In genomic region chr7:102250631-102251214, GRCm38 (mm10) we compare ENCODE assay signal across 8 mouse cellular contexts. TPM values are rescaled to one million over a fixed set of nuclear protein-coding genes. Genes with fewer than 3 reads are reported as not detected.
DNase-seq lines count a peak whose midpoint lies in the region; ATAC-seq lines count a peak whose summit lies in the region.

No protein-coding gene starts in this region.

- no peaks in the 10 kb centered on the region for H3K36me3 ChIP-seq in forebrain, embryonic 15.5 days
- no peaks in the 10 kb centered on the region; the same call in 1 of the 2 replicates for H3K36me3 ChIP-seq in liver, embryonic 15.5 days (replicated peaks)
- no peaks in the 10 kb centered on the region for H3K36me3 ChIP-seq in neural tube, embryonic 13.5 days

- peak; percentile 92 for DNase-seq in MN1 (ENCODE audit: low spot score)
- peak; percentile 92 to 94 for DNase-seq in cerebellum, adult 18-20 months
- DNase-seq in heart, postnatal 14 days, result peak; percentile 96
- DNase-seq in large intestine, adult 2 months (ENCODE audit: low read depth, low spot score), result peak; percentile 75
- peak; percentile 95 for DNase-seq in testis, postnatal 10 days (ENCODE audit: low spot score)

- H3K4me3 ChIP-seq in forebrain, embryonic 15.5 days, result peak overlapping the region; percentile 73
- peak overlapping the region; percentile 95 for H3K4me3 ChIP-seq in liver, embryonic 15.5 days (replicated peaks)
- H3K4me3 ChIP-seq in neural tube, embryonic 13.5 days, result peak overlapping the region; percentile 75

- peak overlapping the region; percentile 91 for H3K4me2 ChIP-seq in forebrain, embryonic 15.5 days (replicated peaks)
- peak overlapping the region; percentile 98 for H3K4me2 ChIP-seq in liver, embryonic 15.5 days
- peak overlapping the region; percentile 92 for H3K4me2 ChIP-seq in neural tube, embryonic 13.5 days

- peaks cover 22% of the 10 kb centered on the region for H3K4me1 ChIP-seq in forebrain, embryonic 15.5 days
- H3K4me1 ChIP-seq in liver, embryonic 15.5 days (replicated peaks), result peaks cover 66% of the 10 kb centered on the region
- peaks cover 48% of the 10 kb centered on the region for H3K4me1 ChIP-seq in neural tube, embryonic 13.5 days (replicated peaks)

- H3K9me3 ChIP-seq in forebrain, embryonic 15.5 days, result no peaks in the 10 kb centered on the region
- no peaks in the 10 kb centered on the region for H3K9me3 ChIP-seq in liver, embryonic 15.5 days (replicated peaks)
- no peaks in the 10 kb centered on the region for H3K9me3 ChIP-seq in neural tube, embryonic 13.5 days

- peak overlapping the region; percentile 67 for H3K27ac ChIP-seq in forebrain, embryonic 15.5 days (replicated peaks)
- peak overlapping the region; percentile 98 for H3K27ac ChIP-seq in liver, embryonic 15.5 days (replicated peaks)
- H3K27ac ChIP-seq in neural tube, embryonic 13.5 days (replicated peaks), result peak overlapping the region; percentile 88

- peak overlapping the region; percentile 70 for H3K9ac ChIP-seq in forebrain, embryonic 15.5 days (replicated peaks)
- peak overlapping the region; percentile 91 for H3K9ac ChIP-seq in liver, embryonic 15.5 days
- peak overlapping the region; percentile 87 for H3K9ac ChIP-seq in neural tube, embryonic 13.5 days

- intact Hi-C loops in heart, postnatal 14 days (cut with DNase I), result loop anchor here (2.0 to 5.0 kb wide), 2 partner anchors 28 to 58 kb away; no protein-coding TSS in a partner anchor

- under 1% methylated on average over 33 of the region's 33 CpGs for WGBS in forebrain, embryonic 15.5 days
- under 1% methylated on average over 33 of the region's 33 CpGs for WGBS in large intestine, adult 2 months
- WGBS in liver, embryonic 15.5 days (ENCODE audit: insufficient replicate concordance), result under 1% methylated on average over 33 of the region's 33 CpGs
- WGBS in neural tube, embryonic 13.5 days, result under 1% methylated on average over 33 of the region's 33 CpGs

- peak; percentile 79 for ATAC-seq in forebrain, embryonic 15.5 days (replicated peaks)
- peak; percentile 68 for ATAC-seq in liver, embryonic 15.5 days (ENCODE audit: insufficient read depth)
- peak; percentile 80 for ATAC-seq in neural tube, embryonic 13.5 days (ENCODE audit: low read depth)

- no peaks in the 10 kb centered on the region for H3K27me3 ChIP-seq in forebrain, embryonic 15.5 days
- H3K27me3 ChIP-seq in liver, embryonic 15.5 days, result no peaks in the 10 kb centered on the region
- H3K27me3 ChIP-seq in neural tube, embryonic 13.5 days, result no peaks in the 10 kb centered on the region

RNA-seq across cellular contexts. Expression of gene Rhog, which starts 5.1 kb away (rescaled TPM):
- 16.7 and 19.6 TPM in 2 replicates for polyA plus RNA-seq in forebrain, embryonic 15.5 days (2015; fragmentation: Nextera tagmentation; extraction: Ambion mirVana)
- total RNA-seq in heart, postnatal 14 days (2021), result 10 to 100 TPM; 30.8 to 31.9 TPM
- polyA plus RNA-seq in large intestine, adult 2 months (2012; rRNA removed), result 104 and 114 TPM in 2 replicates
- polyA plus RNA-seq in liver, embryonic 15.5 days (2015; fragmentation: Nextera tagmentation; extraction: Ambion mirVana), result 57.4 and 62.3 TPM in 2 replicates
- polyA plus RNA-seq in neural tube, embryonic 13.5 days (2015; fragmentation: Nextera tagmentation; extraction: Ambion mirVana), result 20.1 and 22.5 TPM in 2 replicates

RNA-seq across cellular contexts. Expression of gene Stim1, which starts 16.9 kb away (rescaled TPM):
- 9.6 and 11.1 TPM in 2 replicates for polyA plus RNA-seq in forebrain, embryonic 15.5 days (2015; fragmentation: Nextera tagmentation; extraction: Ambion mirVana)
- 10 to 100 TPM; 25.8 to 30.2 TPM for total RNA-seq in heart, postnatal 14 days (2021)
- polyA plus RNA-seq in large intestine, adult 2 months (2012; rRNA removed), result 21.6 and 25.3 TPM in 2 replicates
- polyA plus RNA-seq in liver, embryonic 15.5 days (2015; fragmentation: Nextera tagmentation; extraction: Ambion mirVana), result 14.9 and 16.5 TPM in 2 replicates
- polyA plus RNA-seq in neural tube, embryonic 13.5 days (2015; fragmentation: Nextera tagmentation; extraction: Ambion mirVana), result 10.2 and 11.6 TPM in 2 replicates

RNA-seq across cellular contexts. Expression of gene Pgap2, which starts 40.7 kb away (rescaled TPM):
- 52.9 and 54.1 TPM in 2 replicates for polyA plus RNA-seq in forebrain, embryonic 15.5 days (2015; fragmentation: Nextera tagmentation; extraction: Ambion mirVana)
- total RNA-seq in heart, postnatal 14 days (2021), result 10 to 100 TPM; 54.4 to 55.7 TPM
- polyA plus RNA-seq in large intestine, adult 2 months (2012; rRNA removed), result 48.3 and 64.8 TPM in 2 replicates
- 22.2 and 23.5 TPM in 2 replicates for polyA plus RNA-seq in liver, embryonic 15.5 days (2015; fragmentation: Nextera tagmentation; extraction: Ambion mirVana)
- polyA plus RNA-seq in neural tube, embryonic 13.5 days (2015; fragmentation: Nextera tagmentation; extraction: Ambion mirVana), result 47.5 and 49.6 TPM in 2 replicates

RNA-seq across cellular contexts. Expression of gene Nup98, which starts 40.7 kb away (rescaled TPM):
- 24.2 and 24.7 TPM in 2 replicates for polyA plus RNA-seq in forebrain, embryonic 15.5 days (2015; fragmentation: Nextera tagmentation; extraction: Ambion mirVana)
- total RNA-seq in heart, postnatal 14 days (2021), result 10 to 100 TPM; 31.9 to 34.2 TPM
- 11.7 and 15.5 TPM in 2 replicates for polyA plus RNA-seq in large intestine, adult 2 months (2012; rRNA removed)
- 13.4 and 13.5 TPM in 2 replicates for polyA plus RNA-seq in liver, embryonic 15.5 days (2015; fragmentation: Nextera tagmentation; extraction: Ambion mirVana)
- polyA plus RNA-seq in neural tube, embryonic 13.5 days (2015; fragmentation: Nextera tagmentation; extraction: Ambion mirVana), result 21.6 and 23.7 TPM in 2 replicates

Comparison
In these comparisons a context has a peak if more than half of its experiments do, and no peak if none do; other contexts are left out.
1. Peak in every context shown above with its lines: DNase-seq, ATAC-seq, H3K4me3 ChIP-seq and H3K27ac ChIP-seq.